Mouse (Mus musculus) bone marrow, adult 2 months (tissue): ENCODE results near the gene Trim24. TPM values are rescaled to one million over a fixed set of nuclear protein-coding genes. Genes with fewer than 3 reads are reported as not detected.
"Not testable (repeated sequence)": the region's sequence is repeated elsewhere in the genome, so short reads cannot be mapped to it uniquely, and the experiment has no call there.

Source experiments
- H3K27ac ChIP-seq: fragments of 200-500 bp; 2 replicates; pipeline ENCODE4 v1.5.1; 2012; ENCODE audit warnings: low read depth, mild to moderate bottlenecking, control low read depth, inconsistent platforms, low read length; ENCODE audit not compliant: control insufficient read depth, poor library complexity, insufficient read depth
- H3K4me1 ChIP-seq: fragments of 200-500 bp; 2 replicates; pipeline ENCODE4 v1.6.1; 2011; ENCODE audit warnings: low read length; ENCODE audit not compliant: control insufficient read depth, insufficient read depth
- H3K4me3 ChIP-seq: fragments of 200-500 bp; replicated peaks from 2 replicates; pipeline ENCODE3; 2011; ENCODE audit warnings: mild to moderate bottlenecking, low read depth, low read length, control low read depth; ENCODE audit not compliant: control insufficient read depth
- CTCF ChIP-seq: fragments of 200-500 bp; IDR thresholded peaks from 2 replicates; pipeline ENCODE4 v1.5.1; 2011; ENCODE audit warnings: low read length, control low read depth; ENCODE audit not compliant: control insufficient read depth, insufficient read depth
- POLR2A ChIP-seq: fragments of 200-500 bp; IDR thresholded peaks from 2 replicates; pipeline ENCODE4 v1.6.1; 2011; ENCODE audit warnings: low read depth, mild to moderate bottlenecking, control low read depth, low read length, borderline replicate concordance; ENCODE audit not compliant: control insufficient read depth
- WGBS: fragments of 180-500 bp; shearing (Covaris S2); methylation state at CpG from one replicate; pipeline ENCODE4 v1.1.7; 2018; 5-methylcytosine and 5-hydroxymethylcytosine counted together
- polyA plus RNA-seq: library from polyadenylated mRNA; stranded (reverse); fragments of >200 nt; gene quantifications from 2 replicates; pipeline ENCODE4 v1.2.4, GENCODE M21; 2011; ENCODE audit warnings: low replicate concordance; ENCODE audit not compliant: missing spikeins, insufficient read depth, insufficient read length

The Trim24 gene
- polyA plus RNA-seq, 1 experiment, result 19.7 TPM

- 44% methylated on average over 5 of the region's 5 CpGs for WGBS
- no peak overlapping the region for H3K27ac ChIP-seq
- no peak overlapping the region for H3K4me3 ChIP-seq
- H3K4me1 ChIP-seq, result no peaks in the 10 kb centered on the region; the same call in 1 of the 2 replicates
- TF ChIP-seq CTCF (no peak), POLR2A (no peak)
These were observed 27.6 kb upstream of the Trim24 start for GRCm38 (mm10) chr6:37842779-37843605.

GRCm38 (mm10) chr6:37843647-37844273 is 26.9 kb upstream of the Trim24 start:
- TF ChIP-seq POLR2A, result no peak
- TF ChIP-seq CTCF, result no peak
- Histone ChIP-seq H3K4me1 (no peaks in the 10 kb centered on the region; the same call in 1 of the 2 replicates), H3K4me3 (no peak overlapping the region), H3K27ac (no peak overlapping the region)
- 88% methylated on average over 8 of the region's 8 CpGs for WGBS

GRCm38 (mm10) chr6:37844947-37845346 is 25.7 kb upstream of the Trim24 start:
- WGBS, result 75% methylated on average over 6 of the region's 6 CpGs
- H3K4me1 ChIP-seq, H3K27ac ChIP-seq, H3K4me3 ChIP-seq: not testable (repeated sequence)

GRCm38 (mm10) chr6:37847531-37847930 is 23.1 kb upstream of the Trim24 start:
- H3K4me3 ChIP-seq, H3K4me1 ChIP-seq, H3K27ac ChIP-seq: not testable (repeated sequence)
- WGBS, result 82% methylated on average over 4 of the region's 4 CpGs

- H3K27ac ChIP-seq, result no peak overlapping the region
- TF ChIP-seq POLR2A, result no peak
- no peak for TF ChIP-seq CTCF
- H3K4me3 ChIP-seq, result no peak overlapping the region
- 76% methylated on average over 2 of the region's 2 CpGs for WGBS
- no peaks in the 10 kb centered on the region for H3K4me1 ChIP-seq
These were observed 19.3 kb upstream of the Trim24 start for GRCm38 (mm10) chr6:37851352-37851751.

- Histone ChIP-seq H3K4me1 (no peaks in the 10 kb centered on the region), H3K4me3 (no peak overlapping the region), H3K27ac (no peak overlapping the region)
- 91% methylated on average over 2 of the region's 2 CpGs for WGBS
- TF ChIP-seq POLR2A (no peak), CTCF (no peak)
These were observed 17.3 kb upstream of the Trim24 start for GRCm38 (mm10) chr6:37853289-37853688.

GRCm38 (mm10) chr6:37855384-37855783 is 15.2 kb upstream of the Trim24 start:
- no peak for TF ChIP-seq POLR2A
- no peak for TF ChIP-seq CTCF
- H3K27ac ChIP-seq, result no peak overlapping the region
- H3K4me1 ChIP-seq, result no peaks in the 10 kb centered on the region
- WGBS, result 54% methylated on average over 2 of the region's 2 CpGs
- no peak overlapping the region for H3K4me3 ChIP-seq

- H3K4me1 ChIP-seq, H3K4me3 ChIP-seq, H3K27ac ChIP-seq: not testable (repeated sequence)
- 65% methylated on average over 9 of the region's 9 CpGs for WGBS
These were observed 14.3 kb upstream of the Trim24 start for GRCm38 (mm10) chr6:37856300-37856699.

- TF ChIP-seq CTCF (no peak), POLR2A (no peak)
- no peaks in the 10 kb centered on the region for H3K4me1 ChIP-seq
- H3K27ac ChIP-seq, result no peak overlapping the region
- no peak overlapping the region for H3K4me3 ChIP-seq
- 74% methylated on average over 4 of the region's 4 CpGs for WGBS
These were observed 13.3 kb upstream of the Trim24 start for GRCm38 (mm10) chr6:37857196-37857874.
